Mouse (Mus musculus) limb, embryonic 12.5 days (tissue): ENCODE data around the gene Vmn1r39. TPM values are rescaled to one million over a fixed set of nuclear protein-coding genes. Genes with fewer than 3 reads are reported as not detected.
"Not testable (repeated sequence)": the region's sequence is repeated elsewhere in the genome, so short reads cannot be mapped to it uniquely, and the experiment has no call there.

Source experiments
- ATAC-seq: fragments of 200-750 bp; cut with Nextera tagmentation; 2 replicates; pipeline ENCODE4 v1.8.0; 2017; ENCODE audit warnings: low read depth, moderate TSS enrichment; ENCODE audit not compliant: insufficient number of reproducible peaks, insufficient read depth, low FRiP score, low TSS enrichment
- H3K27ac ChIP-seq: fragments of 300-500 bp; sonication (generic); 2 replicates; pipeline ENCODE4 v1.5.1; 2016; ENCODE audit warnings: mild to moderate bottlenecking, moderate library complexity
- H3K27me3 ChIP-seq: fragments of 300-500 bp; sonication (generic); 2 replicates; pipeline ENCODE4 v1.6.1; 2016; ENCODE audit warnings: mild to moderate bottlenecking, moderate library complexity
- H3K36me3 ChIP-seq: fragments of 300-500 bp; sonication (generic); 2 replicates; pipeline ENCODE4 v1.6.1; 2016; ENCODE audit warnings: mild to moderate bottlenecking, moderate library complexity
- H3K4me1 ChIP-seq: fragments of 300-500 bp; sonication (generic); replicated peaks from 2 replicates; pipeline ENCODE4 v1.6.1; 2016
- H3K4me2 ChIP-seq: fragments of 300-500 bp; sonication (generic); 2 replicates; pipeline ENCODE4 v1.6.1; 2016; ENCODE audit warnings: mild to moderate bottlenecking, moderate library complexity
- H3K4me3 ChIP-seq: fragments of 300-500 bp; sonication (generic); replicated peaks from 2 replicates; pipeline ENCODE4 v1.5.1; 2016; ENCODE audit warnings: mild to moderate bottlenecking
- H3K9ac ChIP-seq: fragments of 300-500 bp; sonication (generic); replicated peaks from 2 replicates; pipeline ENCODE4 v1.6.1; 2016; ENCODE audit warnings: mild to moderate bottlenecking, moderate library complexity
- H3K9me3 ChIP-seq: fragments of 300-500 bp; sonication (generic); 2 replicates; pipeline ENCODE4 v1.6.1; 2016; ENCODE audit warnings: mild to moderate bottlenecking, moderate library complexity
- WGBS: fragments of 180-500 bp; shearing (Covaris S2); methylation state at CpG from one replicate; pipeline ENCODE4 v1.1.7; 2016; 5-methylcytosine and 5-hydroxymethylcytosine counted together
- polyA plus RNA-seq: library from polyadenylated mRNA; unstranded; fragments of >200 nt; fragmentation: Nextera tagmentation; extraction: Ambion mirVana; gene quantifications from 2 replicates; pipeline ENCODE4 v1.2.1, GENCODE M21; 2016

Vmn1r39 gene
- not detected in 2 replicates for polyA plus RNA-seq

DNA sequence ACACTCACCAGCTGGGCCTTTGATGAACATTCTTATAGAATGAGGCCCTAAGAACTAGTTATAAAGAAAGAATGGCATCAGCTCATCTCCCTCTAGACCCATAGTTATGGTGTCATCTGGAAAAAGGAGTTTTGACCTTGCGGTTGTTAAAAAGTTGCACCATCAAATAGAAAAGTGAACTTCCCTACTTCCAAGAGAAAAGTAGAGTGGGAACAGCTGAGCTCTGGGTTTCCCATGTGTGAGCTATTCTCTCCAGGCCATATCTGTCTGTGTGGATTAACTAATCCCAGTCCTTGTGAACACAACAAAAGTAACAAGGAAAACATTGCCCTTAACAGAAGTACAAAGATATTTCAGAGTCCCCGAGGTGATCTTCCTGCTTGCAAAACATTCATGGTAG, at the start of gene Vmn1r39:
TSS of gene Vmn1r39 (minus strand) at position 101 of the 400 bp plus-strand sequence.
- no peaks in the 10 kb centered on the region for H3K9me3 ChIP-seq
- no peak within 1 kb of the TSS for H3K9ac ChIP-seq
- H3K36me3 ChIP-seq = no peaks in the 10 kb centered on the region
- 88% methylated on average over 2 of the region's 2 CpGs for WGBS
- no peak for ATAC-seq
- no peak within 1 kb of the TSS for H3K4me3 ChIP-seq
- H3K27me3 ChIP-seq = no peaks in the 10 kb centered on the region
- no peak within 1 kb of the TSS for H3K4me2 ChIP-seq
- H3K27ac ChIP-seq = no peak within 1 kb of the TSS
- no peaks in the 10 kb centered on the region for H3K4me1 ChIP-seq

DNA sequence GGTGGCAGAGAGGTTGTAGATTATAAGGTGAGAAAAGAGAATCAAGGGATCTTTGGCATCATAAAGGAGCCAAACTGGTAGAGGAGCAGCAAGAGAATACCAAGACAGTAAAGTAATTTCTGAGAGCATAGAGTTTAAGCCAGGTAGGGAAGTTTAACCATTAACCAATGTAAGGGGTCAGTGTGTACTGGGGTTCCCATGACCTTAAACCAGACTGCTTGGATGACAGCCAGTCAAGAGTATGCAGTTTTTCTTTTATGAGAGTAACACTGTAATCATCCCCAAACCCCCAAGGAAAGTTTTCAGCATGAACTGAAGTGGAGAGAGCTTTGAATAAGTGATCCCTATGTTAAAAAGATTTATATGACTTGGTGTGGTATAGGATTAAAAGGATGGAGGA, 49.0 kb upstream of the Vmn1r39 start:
- Histone ChIP-seq H3K27me3 (no peaks in the 10 kb centered on the region), H3K36me3 (no peaks in the 10 kb centered on the region), H3K27ac (no peak overlapping the region), H3K4me3 (no peak overlapping the region), H3K4me1 (no peaks in the 10 kb centered on the region), H3K4me2 (no peak overlapping the region), H3K9ac (no peak overlapping the region), H3K9me3 (no peaks in the 10 kb centered on the region)
- ATAC-seq = no peak

DNA sequence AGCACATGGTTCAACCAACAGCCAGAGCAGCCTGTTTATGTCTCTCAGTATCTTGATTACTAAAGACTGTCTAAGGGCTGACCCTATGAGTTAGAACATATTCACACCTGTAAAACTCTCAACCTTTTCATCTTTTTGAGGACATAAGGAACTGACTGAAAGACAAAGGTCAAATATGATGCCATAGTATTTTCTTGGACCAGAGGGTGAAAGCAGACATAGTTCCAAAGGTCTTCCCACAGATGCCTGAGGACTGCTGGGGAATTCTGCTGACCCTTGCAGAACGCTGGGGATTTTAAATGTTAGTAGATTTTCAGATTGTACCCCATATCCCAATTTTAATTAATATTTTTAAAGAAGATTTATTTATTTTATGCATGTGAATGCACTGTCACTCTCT, 47.9 kb upstream of the Vmn1r39 start:
- Histone ChIP-seq H3K27me3 (no peaks in the 10 kb centered on the region), H3K4me1 (no peaks in the 10 kb centered on the region), H3K4me3 (no peak overlapping the region), H3K36me3 (no peaks in the 10 kb centered on the region), H3K27ac (no peak overlapping the region), H3K4me2 (no peak overlapping the region), H3K9ac (no peak overlapping the region), H3K9me3 (no peaks in the 10 kb centered on the region)
- 73% methylated on average over 1 of the region's 1 CpGs for WGBS
- no peak for ATAC-seq

DNA sequence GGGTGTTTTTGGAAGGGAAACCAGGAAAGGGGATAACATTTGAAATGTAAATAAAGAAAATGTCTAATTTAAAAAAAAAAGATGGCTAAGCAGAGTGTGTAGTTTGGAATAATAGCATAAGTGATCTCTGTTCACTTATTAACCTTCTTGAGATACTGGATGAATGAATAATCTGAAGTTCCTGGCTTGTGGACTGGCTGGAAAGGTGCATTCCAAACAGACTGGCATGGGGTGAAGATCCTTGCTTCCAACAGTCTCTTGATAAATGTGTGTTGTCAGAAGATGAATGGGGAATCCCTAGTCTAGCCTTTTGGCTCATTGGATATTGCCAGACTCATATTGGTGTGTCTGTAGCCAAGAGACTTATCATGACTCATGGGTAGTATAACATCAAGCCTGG, 45.8 kb upstream of the Vmn1r39 start:
- no peak for ATAC-seq
- Histone ChIP-seq H3K27me3 (no peaks in the 10 kb centered on the region), H3K27ac (no peak overlapping the region), H3K9me3 (no peaks in the 10 kb centered on the region), H3K4me1 (no peaks in the 10 kb centered on the region), H3K4me3 (no peak overlapping the region), H3K36me3 (no peaks in the 10 kb centered on the region), H3K9ac (no peak overlapping the region), H3K4me2 (no peak overlapping the region)

DNA sequence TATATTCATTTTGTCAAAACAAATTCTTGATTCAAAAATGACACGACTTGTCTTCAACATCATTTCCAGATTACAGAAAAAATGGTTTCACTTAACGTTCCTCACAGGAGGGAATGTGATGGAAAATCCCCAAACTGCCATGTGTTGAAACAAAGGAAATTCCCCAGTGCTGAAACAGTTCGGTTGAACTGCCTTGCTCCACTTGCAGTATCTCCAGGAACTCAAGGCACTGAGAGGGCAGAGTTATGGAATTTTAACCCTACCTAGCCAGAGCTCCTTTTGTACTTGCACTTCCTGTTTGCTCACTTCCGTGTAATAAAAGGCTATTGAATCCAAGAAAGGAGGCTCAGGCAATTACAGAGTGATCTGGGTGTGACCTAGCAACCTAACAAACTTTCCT, 38.5 kb upstream of the Vmn1r39 start:
- no peak overlapping the region for H3K27ac ChIP-seq
- no peak overlapping the region for H3K9ac ChIP-seq
- H3K4me1 ChIP-seq = no peaks in the 10 kb centered on the region
- no peak overlapping the region for H3K4me2 ChIP-seq
- 46% methylated on average over 4 of the region's 4 CpGs for WGBS
- H3K4me3 ChIP-seq = no peak overlapping the region
- no peaks in the 10 kb centered on the region for H3K9me3 ChIP-seq
- ATAC-seq = no peak
- no peaks in the 10 kb centered on the region for H3K36me3 ChIP-seq
- no peaks in the 10 kb centered on the region for H3K27me3 ChIP-seq

DNA sequence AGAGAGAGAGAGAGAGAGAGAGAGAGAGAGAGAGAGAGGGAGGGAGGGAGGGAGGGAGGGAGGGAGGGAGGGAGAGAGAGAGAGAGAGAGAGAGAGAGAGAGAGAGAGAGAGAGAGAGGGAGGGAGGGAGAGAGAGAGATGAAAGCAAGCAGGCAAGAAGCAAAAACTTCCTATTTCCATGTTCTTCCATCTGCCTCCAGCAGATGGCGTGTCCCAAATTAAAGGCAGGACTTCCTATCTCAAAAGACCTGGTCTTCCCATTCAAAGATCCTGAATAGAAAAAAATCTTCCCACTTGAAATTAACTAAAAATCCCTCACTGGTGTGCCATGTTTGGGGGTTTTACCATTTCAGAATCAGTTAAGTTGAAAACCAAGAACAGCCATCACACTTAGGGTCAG, 30.2 kb upstream of the Vmn1r39 start:
- not testable (repeated sequence) for H3K9me3 ChIP-seq, H3K4me2 ChIP-seq, H3K27ac ChIP-seq, H3K36me3 ChIP-seq, H3K27me3 ChIP-seq, H3K9ac ChIP-seq, H3K4me1 ChIP-seq, ATAC-seq, H3K4me3 ChIP-seq
- 13% methylated on average over 1 of the region's 1 CpGs for WGBS

DNA sequence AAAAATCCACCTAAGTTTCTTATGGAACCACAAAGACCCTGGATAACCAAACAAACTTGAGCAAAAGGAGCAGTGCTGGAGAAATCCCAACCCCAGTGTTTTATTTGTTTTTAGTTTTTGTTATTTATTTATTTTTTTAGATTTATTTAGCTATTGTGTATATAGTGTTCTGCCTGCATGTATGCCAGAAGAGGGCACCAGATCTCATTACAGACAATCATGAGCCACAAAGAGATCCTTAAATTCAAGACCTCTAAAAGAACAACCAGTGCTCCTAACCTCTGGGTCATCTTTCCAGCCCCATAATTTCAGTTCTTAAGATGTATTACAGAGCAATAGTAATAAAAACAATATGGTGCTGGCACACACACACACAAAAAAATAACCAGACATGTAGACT, 26.5 kb upstream of the Vmn1r39 start:
- H3K27me3 ChIP-seq = no peaks in the 10 kb centered on the region
- H3K9ac ChIP-seq = no peak overlapping the region
- H3K4me3 ChIP-seq = no peak overlapping the region
- H3K27ac ChIP-seq = no peak overlapping the region
- no peaks in the 10 kb centered on the region for H3K9me3 ChIP-seq
- ATAC-seq = no peak
- H3K36me3 ChIP-seq = no peaks in the 10 kb centered on the region
- no peak overlapping the region for H3K4me2 ChIP-seq
- H3K4me1 ChIP-seq = no peaks in the 10 kb centered on the region

DNA sequence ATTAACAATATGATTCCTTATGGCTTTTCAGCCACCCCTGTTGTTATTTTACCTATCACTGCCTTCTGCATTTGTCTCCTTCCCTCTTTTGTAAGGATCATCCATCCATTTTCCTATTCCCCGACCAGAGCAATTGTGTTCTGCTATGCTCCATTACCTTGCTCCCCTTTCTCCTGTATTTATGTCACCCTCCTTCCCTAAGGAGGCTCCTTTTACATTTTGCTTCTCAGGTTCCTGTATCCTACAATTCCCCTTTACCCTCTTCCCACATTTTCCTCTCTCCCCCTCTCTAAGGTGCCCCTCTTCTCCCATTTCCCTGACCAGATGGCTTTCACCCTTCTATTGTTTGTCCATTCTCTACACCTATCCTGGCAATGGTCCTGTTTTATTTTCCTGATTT, 4.1 kb downstream of the Vmn1r39 start:
- Histone ChIP-seq H3K36me3 (no peaks in the 10 kb centered on the region), H3K27ac (no peak overlapping the region), H3K9me3 (no peaks in the 10 kb centered on the region), H3K27me3 (no peaks in the 10 kb centered on the region), H3K4me1 (no peaks in the 10 kb centered on the region), H3K4me3 (no peak overlapping the region), H3K9ac (no peak overlapping the region), H3K4me2 (no peak overlapping the region)
- no peak for ATAC-seq
- 69% methylated on average over 1 of the region's 1 CpGs for WGBS

DNA sequence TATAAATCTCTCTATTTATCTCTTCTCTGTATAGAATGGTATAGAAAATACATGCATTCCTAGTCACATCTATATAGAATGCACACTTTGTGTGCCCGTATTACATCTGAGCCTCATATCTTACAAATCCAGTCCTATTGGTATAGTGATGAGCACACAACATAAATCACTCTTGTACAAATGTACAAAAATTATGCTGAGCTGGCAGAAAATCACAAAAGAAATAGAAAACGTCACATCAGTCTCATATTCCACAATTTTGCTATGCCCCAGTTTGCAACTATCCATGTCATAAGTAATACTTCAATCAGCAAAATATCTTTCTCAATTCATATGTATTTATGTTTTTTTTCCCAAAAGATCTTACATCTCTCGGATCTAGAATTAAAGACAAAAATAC, 4.7 kb downstream of the Vmn1r39 start:
- WGBS = 87% methylated on average over 3 of the region's 3 CpGs
- no peaks in the 10 kb centered on the region for H3K27me3 ChIP-seq

DNA sequence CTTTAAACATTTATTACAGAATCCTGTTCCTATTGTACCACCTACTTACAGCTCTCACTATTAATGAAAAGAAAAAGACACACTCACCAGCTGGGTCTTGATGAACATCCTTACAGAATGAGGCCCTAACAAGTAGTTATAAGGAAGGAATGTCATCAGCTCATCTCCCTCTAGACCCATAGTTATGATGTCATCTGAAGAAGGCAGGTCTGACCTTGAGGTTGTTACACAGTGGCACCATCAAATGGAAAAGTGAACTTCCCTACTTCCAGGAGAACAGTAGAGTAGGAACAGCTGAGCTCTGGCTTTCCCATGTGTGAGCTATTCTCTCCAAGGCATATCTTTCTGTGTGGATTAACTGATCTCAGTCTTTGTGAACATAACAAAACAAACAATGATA, 27.9 kb downstream of the Vmn1r39 start, which contains the start of gene Vmn1r38:
TSS of gene Vmn1r38 (minus strand) at position 101 of the 400 bp plus-strand sequence.
- not testable (repeated sequence) for ATAC-seq, H3K27me3 ChIP-seq, H3K4me3 ChIP-seq

More for the DNA sequence above, 4.7 kb downstream of the Vmn1r39 start:
- no peaks in the 10 kb centered on the region for H3K4me1 ChIP-seq
- H3K36me3 ChIP-seq = no peaks in the 10 kb centered on the region
- no peak overlapping the region for H3K27ac ChIP-seq
- ATAC-seq = no peak
- no peak overlapping the region for H3K4me2 ChIP-seq
- H3K9ac ChIP-seq = no peak overlapping the region
- no peaks in the 10 kb centered on the region for H3K9me3 ChIP-seq
- H3K4me3 ChIP-seq = no peak overlapping the region

More for the DNA sequence above, 27.9 kb downstream of the Vmn1r39 start, which contains the start of gene Vmn1r38:
- not testable (repeated sequence) for H3K9ac ChIP-seq, H3K9me3 ChIP-seq, H3K4me1 ChIP-seq, H3K4me2 ChIP-seq, H3K27ac ChIP-seq, H3K36me3 ChIP-seq
